Mouse (Mus musculus): ENCODE results near the gene Jmjd1c.

Gene Jmjd1c

GRCm38 (mm10) chr10:67095798-67096620 is at the start of gene Jmjd1c:
Gene Jmjd1c (plus strand): TSS chr10:67096125.
- DNase-seq (ENCODE audit: low spot score): no peak

- DNase-seq (ENCODE audit: low spot score): no peak
Measured at GRCm38 (mm10) chr10:67047712-67048645, 47.9 kb upstream of the Jmjd1c start.

GRCm38 (mm10) chr10:67048871-67049615 is 46.9 kb upstream of the Jmjd1c start:
- no peak for DNase-seq (ENCODE audit: low spot score)

GRCm38 (mm10) chr10:67049621-67050020 is 46.3 kb upstream of the Jmjd1c start:
- no peak for DNase-seq (ENCODE audit: low spot score)

- no peak for DNase-seq (ENCODE audit: low spot score)
Measured at GRCm38 (mm10) chr10:67050766-67051165, 45.2 kb upstream of the Jmjd1c start.

GRCm38 (mm10) chr10:67051466-67051865 is 44.5 kb upstream of the Jmjd1c start:
- DNase-seq (ENCODE audit: low spot score): no peak

GRCm38 (mm10) chr10:67052429-67052828 is 43.5 kb upstream of the Jmjd1c start:
- DNase-seq (ENCODE audit: low spot score): no peak

GRCm38 (mm10) chr10:67053475-67053874 is 42.5 kb upstream of the Jmjd1c start:
- DNase-seq (ENCODE audit: low spot score): no peak

- DNase-seq (ENCODE audit: low spot score): no peak
Measured at GRCm38 (mm10) chr10:67055867-67056856, 39.8 kb upstream of the Jmjd1c start.

GRCm38 (mm10) chr10:67057208-67057607 is 38.7 kb upstream of the Jmjd1c start:
- DNase-seq (ENCODE audit: low spot score): no peak

GRCm38 (mm10) chr10:67057696-67058095 is 38.2 kb upstream of the Jmjd1c start:
- DNase-seq (ENCODE audit: low spot score): no peak

GRCm38 (mm10) chr10:67058297-67058696 is 37.6 kb upstream of the Jmjd1c start:
- no peak for DNase-seq (ENCODE audit: low spot score)

GRCm38 (mm10) chr10:67058702-67059101 is 37.2 kb upstream of the Jmjd1c start:
- DNase-seq (ENCODE audit: low spot score): no peak

- no peak for DNase-seq (ENCODE audit: low spot score)
Measured at GRCm38 (mm10) chr10:67061367-67061801, 34.5 kb upstream of the Jmjd1c start.

- no peak for DNase-seq (ENCODE audit: low spot score)
Measured at GRCm38 (mm10) chr10:67061823-67062222, 34.1 kb upstream of the Jmjd1c start.

GRCm38 (mm10) chr10:67065277-67065887 is 30.5 kb upstream of the Jmjd1c start:
- no peak for DNase-seq (ENCODE audit: low spot score)

- DNase-seq (ENCODE audit: low spot score): no peak
Measured at GRCm38 (mm10) chr10:67065927-67066326, 30.0 kb upstream of the Jmjd1c start.

- DNase-seq (ENCODE audit: low spot score): no peak
Measured at GRCm38 (mm10) chr10:67066421-67066820, 29.5 kb upstream of the Jmjd1c start.

- DNase-seq (ENCODE audit: low spot score): no peak
Measured at GRCm38 (mm10) chr10:67069013-67069412, 26.9 kb upstream of the Jmjd1c start.

GRCm38 (mm10) chr10:67071389-67071788 is 24.5 kb upstream of the Jmjd1c start:
- no peak for DNase-seq (ENCODE audit: low spot score)
